19 mouse cellular contexts compared by ENCODE assay signal in genomic region chr2:110737981-110738380, GRCm38 (mm10). TPM values are rescaled to one million over a fixed set of nuclear protein-coding genes. Genes with fewer than 3 reads are reported as not detected.
DNase-seq lines count a peak whose midpoint lies in the region; ATAC-seq lines count a peak whose summit lies in the region.
"Had no signal": no experiment of that assay in that cellular context is flagged by ENCODE, and none has a peak within 500 bp of the region (broad histone marks: within the 10 kb centered on the region; RNA-seq: fewer than 3 reads in every experiment).

No protein-coding gene starts in this region.

- peak; percentile 34; the same call in 1 of the 2 replicates for ATAC-seq in embryonic facial prominence, embryonic 11.5 days (replicated peaks; ENCODE audit: insufficient number of reproducible peaks, low FRiP score, low TSS enrichment, low read depth)
- ATAC-seq in embryonic facial prominence, embryonic 12.5 days (ENCODE audit: insufficient number of reproducible peaks, insufficient read depth, low FRiP score, low TSS enrichment), result peak; percentile 52; the same call in 1 of the 2 replicates
- ATAC-seq in embryonic facial prominence, embryonic 14.5 days (ENCODE audit: low read depth), result no peak
- ATAC-seq: forebrain, embryonic 13.5 days; forebrain, embryonic 15.5 days; forebrain, postnatal 0 days had no signal

- WGBS in embryonic facial prominence, embryonic 11.5 days, result 29% methylated on average over 2 of the region's 2 CpGs
- 39% methylated on average over 2 of the region's 2 CpGs for WGBS in embryonic facial prominence, embryonic 10.5 days
- WGBS in embryonic facial prominence, embryonic 12.5 days, result 22% methylated on average over 2 of the region's 2 CpGs
- 24% methylated on average over 2 of the region's 2 CpGs for WGBS in embryonic facial prominence, embryonic 14.5 days

- no peaks in the 10 kb centered on the region for H3K27me3 ChIP-seq in embryonic facial prominence, embryonic 11.5 days (ENCODE audit: control insufficient read depth, insufficient read depth, low read length)
- H3K27me3 ChIP-seq in embryonic facial prominence, embryonic 10.5 days (replicated peaks; ENCODE audit: low read depth, poor library complexity, severe bottlenecking), result no peaks in the 10 kb centered on the region
- no peaks in the 10 kb centered on the region for H3K27me3 ChIP-seq in embryonic facial prominence, embryonic 12.5 days
- no peaks in the 10 kb centered on the region for H3K27me3 ChIP-seq in embryonic facial prominence, embryonic 14.5 days (replicated peaks; ENCODE audit: control insufficient read depth, insufficient read depth, low read length)
- H3K27me3 ChIP-seq: embryonic facial prominence, embryonic 13.5 days; forebrain, embryonic 13.5 days; forebrain, embryonic 15.5 days had no signal

- H3K4me3 ChIP-seq in embryonic facial prominence, embryonic 11.5 days (ENCODE audit: low read depth, low read length), result no peak overlapping the region
- no peak overlapping the region for H3K4me3 ChIP-seq in embryonic facial prominence, embryonic 10.5 days
- H3K4me3 ChIP-seq in embryonic facial prominence, embryonic 12.5 days, result no peak overlapping the region
- H3K4me3 ChIP-seq in embryonic facial prominence, embryonic 14.5 days (ENCODE audit: low read depth, low read length), result no peak overlapping the region
- H3K4me3 ChIP-seq: embryonic facial prominence, embryonic 13.5 days; forebrain, embryonic 13.5 days; forebrain, embryonic 15.5 days had no signal

- H3K36me3 ChIP-seq in embryonic facial prominence, embryonic 11.5 days (replicated peaks; ENCODE audit: control insufficient read depth, insufficient read depth, low read depth, low read length), result no peaks in the 10 kb centered on the region
- H3K36me3 ChIP-seq in embryonic facial prominence, embryonic 10.5 days (replicated peaks), result no peaks in the 10 kb centered on the region
- H3K36me3 ChIP-seq in embryonic facial prominence, embryonic 12.5 days, result no peaks in the 10 kb centered on the region
- H3K36me3 ChIP-seq in embryonic facial prominence, embryonic 14.5 days (ENCODE audit: control insufficient read depth, insufficient read depth, low read length), result no peaks in the 10 kb centered on the region
- H3K36me3 ChIP-seq: embryonic facial prominence, embryonic 13.5 days; forebrain, embryonic 15.5 days had no signal

- no peak overlapping the region for H3K27ac ChIP-seq in embryonic facial prominence, embryonic 11.5 days (replicated peaks; ENCODE audit: low read depth, low read length)
- no peak overlapping the region for H3K27ac ChIP-seq in embryonic facial prominence, embryonic 10.5 days (replicated peaks)
- H3K27ac ChIP-seq in embryonic facial prominence, embryonic 12.5 days, result no peak overlapping the region
- no peak overlapping the region for H3K27ac ChIP-seq in embryonic facial prominence, embryonic 14.5 days (replicated peaks; ENCODE audit: low read depth, low read length)
- H3K27ac ChIP-seq: embryonic facial prominence, embryonic 13.5 days; forebrain, embryonic 13.5 days; forebrain, embryonic 15.5 days had no signal

- peak; percentile 51 for DNase-seq in embryonic facial prominence, embryonic 11.5 days (ENCODE audit: low spot score)
- DNase-seq in embryonic facial prominence, embryonic 10.5 days (ENCODE audit: low spot score), result no peak
- peak; percentile 17 for DNase-seq in embryonic facial prominence, embryonic 14.5 days (ENCODE audit: low spot score)
- no peak for DNase-seq in cerebellum, adult 11 months
- no peak for DNase-seq in right cerebral cortex, postnatal 36 days (ENCODE audit: low spot score in 2 of 2)
- DNase-seq: adrenal gland, adult 2 months; adrenal gland, postnatal 10 days; adrenal gland, postnatal 25 days; cerebellum, adult 11-12 months; cerebellum, adult 2 months; cerebellum, adult 9-10 months; cerebellum, postnatal 25 days; embryo, embryonic 11 days had no signal

- no peaks in the 10 kb centered on the region for H3K4me1 ChIP-seq in embryonic facial prominence, embryonic 11.5 days (ENCODE audit: control insufficient read depth, insufficient read depth, low read length)
- H3K4me1 ChIP-seq in embryonic facial prominence, embryonic 10.5 days, result no peaks in the 10 kb centered on the region; the same call in 1 of the 2 replicates
- H3K4me1 ChIP-seq in embryonic facial prominence, embryonic 12.5 days, result 0 out of 2 replicates have a peak, but pooled peaks cover 5% of the 10 kb centered on the region
- H3K4me1 ChIP-seq in embryonic facial prominence, embryonic 14.5 days (ENCODE audit: control insufficient read depth, insufficient read depth, low read length), result no peaks in the 10 kb centered on the region
- H3K4me1 ChIP-seq: embryonic facial prominence, embryonic 13.5 days; forebrain, embryonic 13.5 days; forebrain, embryonic 15.5 days had no signal

- no peak overlapping the region for H3K4me2 ChIP-seq in embryonic facial prominence, embryonic 11.5 days (ENCODE audit: low read depth, low read length)
- H3K4me2 ChIP-seq in embryonic facial prominence, embryonic 12.5 days (replicated peaks), result no peak overlapping the region
- H3K4me2 ChIP-seq in embryonic facial prominence, embryonic 14.5 days (ENCODE audit: low read depth, low read length), result no peak overlapping the region
- H3K4me2 ChIP-seq: embryonic facial prominence, embryonic 13.5 days; forebrain, embryonic 13.5 days; forebrain, embryonic 15.5 days had no signal

- no peak overlapping the region for H3K9ac ChIP-seq in embryonic facial prominence, embryonic 11.5 days (replicated peaks; ENCODE audit: low read length)
- H3K9ac ChIP-seq in embryonic facial prominence, embryonic 12.5 days, result no peak overlapping the region
- H3K9ac ChIP-seq in embryonic facial prominence, embryonic 14.5 days (ENCODE audit: low read depth, low read length), result no peak overlapping the region
- H3K9ac ChIP-seq: embryonic facial prominence, embryonic 13.5 days; forebrain, embryonic 13.5 days; forebrain, embryonic 15.5 days; forebrain, postnatal 0 days had no signal

- no peaks in the 10 kb centered on the region for H3K9me3 ChIP-seq in embryonic facial prominence, embryonic 11.5 days (replicated peaks; ENCODE audit: control insufficient read depth, low read length)
- H3K9me3 ChIP-seq in embryonic facial prominence, embryonic 10.5 days, result no peaks in the 10 kb centered on the region
- no peaks in the 10 kb centered on the region for H3K9me3 ChIP-seq in embryonic facial prominence, embryonic 12.5 days
- no peaks in the 10 kb centered on the region for H3K9me3 ChIP-seq in embryonic facial prominence, embryonic 14.5 days (ENCODE audit: control insufficient read depth, low read length)
- H3K9me3 ChIP-seq: embryonic facial prominence, embryonic 13.5 days; forebrain, embryonic 13.5 days; forebrain, embryonic 15.5 days had no signal

RNA-seq across cellular contexts. Expression of gene Muc15, which starts 16.8 kb away (rescaled TPM):
- 0.08 TPM in 2 replicates for polyA plus RNA-seq in embryonic facial prominence, embryonic 11.5 days (2014; fragmentation: Nextera tagmentation; extraction: Ambion mirVana)
- 0.06 TPM in 1 of 2 replicates, not detected in the other for polyA plus RNA-seq in embryonic facial prominence, embryonic 10.5 days (2016; fragmentation: Nextera tagmentation; extraction: Ambion mirVana)
- 0.10 and 0.19 TPM in 2 replicates for polyA plus RNA-seq in embryonic facial prominence, embryonic 12.5 days (2016; fragmentation: Nextera tagmentation; extraction: Ambion mirVana)
- polyA plus RNA-seq in embryonic facial prominence, embryonic 14.5 days (2014; fragmentation: Nextera tagmentation; extraction: Ambion mirVana), result 2.7 and 4.1 TPM in 2 replicates
- polyA plus RNA-seq: adrenal gland, adult 2 months; C2C12; forebrain, embryonic 13.5 days had no signal

Comparison
In these comparisons a context has a peak if more than half of its experiments do, and no peak if none do; other contexts are left out.
1. DNase-seq: peak in embryonic facial prominence, embryonic 11.5 days (single experiment) and embryonic facial prominence, embryonic 14.5 days (single experiment); none in embryonic facial prominence, embryonic 10.5 days (single experiment), cerebellum, adult 11 months (single experiment) and right cerebral cortex, postnatal 36 days (0 of 2).